Mouse (Mus musculus): ENCODE measurements around the gene Adrb1. TPM values are rescaled to one million over a fixed set of nuclear protein-coding genes. Genes with fewer than 3 reads are reported as not detected.
"Not testable (repeated sequence)": the region's sequence is repeated elsewhere in the genome, so short reads cannot be mapped to it uniquely, and the experiment has no call there.

The Adrb1 gene
- polyA plus RNA-seq, 1 experiment from 2014 or later = 3.9 TPM

- peak overlapping the region; percentile 86; the same call in 1 of the 2 replicates for H3K27ac ChIP-seq (ENCODE audit: poor library complexity, severe bottlenecking)
- no peak for ATAC-seq (ENCODE audit: insufficient number of reproducible peaks, low FRiP score)
- no peak overlapping the region for H3K4me3 ChIP-seq
- no peaks in the 10 kb centered on the region for H3K9me3 ChIP-seq (replicated peaks)
- H3K4me2 ChIP-seq = no peak overlapping the region
- no peak overlapping the region for H3K9ac ChIP-seq
- no peaks in the 10 kb centered on the region; the same call in 1 of the 2 replicates for H3K27me3 ChIP-seq (replicated peaks)
- 72% methylated on average over 10 of the region's 10 CpGs for WGBS
- peaks cover 45% of the 10 kb centered on the region for H3K4me1 ChIP-seq (replicated peaks)
- H3K36me3 ChIP-seq = no peaks in the 10 kb centered on the region
Observed at GRCm38 (mm10) chr19:56773393-56773971, 51.5 kb downstream of the Adrb1 start.

- WGBS = 19% methylated on average over 9 of the region's 9 CpGs
- H3K27ac ChIP-seq (ENCODE audit: poor library complexity, severe bottlenecking) = peak overlapping the region; percentile 86
- H3K4me2 ChIP-seq = peak overlapping the region; percentile 34
- no peaks in the 10 kb centered on the region; the same call in 1 of the 2 replicates for H3K27me3 ChIP-seq (replicated peaks)
- ATAC-seq (ENCODE audit: insufficient number of reproducible peaks, low FRiP score) = peak; percentile 80
- H3K4me3 ChIP-seq = no peak overlapping the region
- H3K36me3 ChIP-seq = no peaks in the 10 kb centered on the region
- no peaks in the 10 kb centered on the region for H3K9me3 ChIP-seq (replicated peaks)
- no peak overlapping the region for H3K9ac ChIP-seq
- H3K4me1 ChIP-seq (replicated peaks) = peaks cover 45% of the 10 kb centered on the region
Observed at GRCm38 (mm10) chr19:56774408-56774962, 52.5 kb downstream of the Adrb1 start.

GRCm38 (mm10) chr19:56774971-56775892 is 53.2 kb downstream of the Adrb1 start:
- Histone ChIP-seq H3K9me3 (replicated peaks) (no peaks in the 10 kb centered on the region), H3K4me1 (replicated peaks) (peaks cover 43% of the 10 kb centered on the region), H3K27me3 (replicated peaks) (no peaks in the 10 kb centered on the region), H3K36me3 (no peaks in the 10 kb centered on the region), H3K4me2 (peak overlapping the region; percentile 73), H3K4me3 (peak overlapping the region; percentile 35), H3K9ac (peak overlapping the region; percentile 47), H3K27ac (ENCODE audit: poor library complexity, severe bottlenecking) (no peak overlapping the region)
- 21% methylated on average over 24 of the region's 24 CpGs for WGBS
- ATAC-seq (ENCODE audit: insufficient number of reproducible peaks, low FRiP score) = no peak

- peak overlapping the region; percentile 47 for H3K9ac ChIP-seq
- 5% methylated on average over 18 of the region's 18 CpGs for WGBS
- ATAC-seq (ENCODE audit: insufficient number of reproducible peaks, low FRiP score) = no peak
- H3K27me3 ChIP-seq (replicated peaks) = no peaks in the 10 kb centered on the region
- peak overlapping the region; percentile 73 for H3K4me2 ChIP-seq
- H3K9me3 ChIP-seq (replicated peaks) = no peaks in the 10 kb centered on the region
- no peak overlapping the region for H3K27ac ChIP-seq (ENCODE audit: poor library complexity, severe bottlenecking)
- no peaks in the 10 kb centered on the region for H3K36me3 ChIP-seq
- peaks cover 43% of the 10 kb centered on the region for H3K4me1 ChIP-seq (replicated peaks)
- H3K4me3 ChIP-seq = peak overlapping the region; percentile 35
Observed at GRCm38 (mm10) chr19:56775893-56776718, 54.1 kb downstream of the Adrb1 start.

- Histone ChIP-seq H3K27ac (ENCODE audit: poor library complexity, severe bottlenecking) (no peak overlapping the region), H3K4me3 (no peak overlapping the region), H3K9ac (no peak overlapping the region), H3K4me2 (peak overlapping the region; percentile 51), H3K4me1 (replicated peaks) (peaks cover 43% of the 10 kb centered on the region), H3K27me3 (replicated peaks) (no peaks in the 10 kb centered on the region), H3K9me3 (replicated peaks) (no peaks in the 10 kb centered on the region), H3K36me3 (no peaks in the 10 kb centered on the region)
- 0 out of 2 replicates have a peak, but pooled peaks have one; percentile 35 for ATAC-seq (ENCODE audit: insufficient number of reproducible peaks, low FRiP score)
- WGBS = 21% methylated on average over 16 of the region's 16 CpGs
Observed at GRCm38 (mm10) chr19:56776719-56777382, 54.9 kb downstream of the Adrb1 start.

- 93% methylated on average over 7 of the region's 7 CpGs for WGBS
- not testable (repeated sequence) for H3K27me3 ChIP-seq (replicated peaks)
- peaks cover 40% of the 10 kb centered on the region for H3K4me1 ChIP-seq (replicated peaks)
Observed at GRCm38 (mm10) chr19:56778532-56778931, 56.5 kb downstream of the Adrb1 start.

More at GRCm38 (mm10) chr19:56778532-56778931, 56.5 kb downstream of the Adrb1 start:
- not testable (repeated sequence) for H3K27ac ChIP-seq (ENCODE audit: poor library complexity, severe bottlenecking); H3K4me2 ChIP-seq; H3K4me3 ChIP-seq; H3K9ac ChIP-seq; H3K9me3 ChIP-seq (replicated peaks); ATAC-seq (ENCODE audit: insufficient number of reproducible peaks, low FRiP score); H3K36me3 ChIP-seq

Other genes starting within 250 kb of the Adrb1 start
- 10.8 and 14.6 TPM in 2 replicates for gene Dclre1a, start 174.0 kb upstream of the Adrb1 start, polyA plus RNA-seq (2016; fragmentation: Nextera tagmentation; extraction: Ambion mirVana)
- gene Nhlrc2, start 173.9 kb upstream of the Adrb1 start, polyA plus RNA-seq (2016; fragmentation: Nextera tagmentation; extraction: Ambion mirVana) = 15.4 and 17.4 TPM in 2 replicates
- 19.5 and 20.3 TPM in 2 replicates for gene Ccdc186, start 100.0 kb downstream of the Adrb1 start, polyA plus RNA-seq (2016; fragmentation: Nextera tagmentation; extraction: Ambion mirVana)
- gene Tdrd1, start 104.0 kb downstream of the Adrb1 start, polyA plus RNA-seq (2016; fragmentation: Nextera tagmentation; extraction: Ambion mirVana) = 0.89 and 0.97 TPM in 2 replicates
- 0.22 and 0.23 TPM in 2 replicates for gene Vwa2, start 152.1 kb downstream of the Adrb1 start, polyA plus RNA-seq (2016; fragmentation: Nextera tagmentation; extraction: Ambion mirVana)

All from heart, embryonic 12.5 days (tissue).